Mouse (Mus musculus) embryonic facial prominence, embryonic 11.5 days (tissue): ENCODE results near the gene Cd164. TPM values are rescaled to one million over a fixed set of nuclear protein-coding genes. Genes with fewer than 3 reads are reported as not detected.

Source experiments
- ATAC-seq: fragments of 200-750 bp; cut with Nextera tagmentation; replicated peaks from 2 replicates; pipeline ENCODE4 v1.8.0; 2017; ENCODE audit warnings: low read depth; ENCODE audit not compliant: insufficient number of reproducible peaks, low FRiP score, low TSS enrichment
- DNase-seq: peaks from one replicate; pipeline ENCODE4 v3.0.0-alpha.2; 2015; ENCODE audit warnings: low spot score
- H3K27ac ChIP-seq: fragments of 300-500 bp; sonication (generic); replicated peaks from 2 replicates; pipeline ENCODE4 v1.5.1; 2014; ENCODE audit warnings: mild to moderate bottlenecking, low read depth, low read length, control low read depth
- H3K27me3 ChIP-seq: fragments of 300-500 bp; sonication (generic); 2 replicates; pipeline ENCODE4 v1.6.1; 2014; ENCODE audit warnings: mild to moderate bottlenecking, low read length, moderate library complexity, mixed read lengths; ENCODE audit not compliant: control insufficient read depth, insufficient read depth
- H3K36me3 ChIP-seq: fragments of 300-500 bp; sonication (generic); replicated peaks from 2 replicates; pipeline ENCODE4 v1.6.1; 2014; ENCODE audit warnings: low read depth, mild to moderate bottlenecking, low read length, moderate library complexity, mixed read lengths; ENCODE audit not compliant: control insufficient read depth, insufficient read depth
- H3K4me1 ChIP-seq: fragments of 300-500 bp; sonication (generic); 2 replicates; pipeline ENCODE4 v1.6.1; 2014; ENCODE audit warnings: low read length, mixed read lengths; ENCODE audit not compliant: control insufficient read depth, insufficient read depth
- H3K4me2 ChIP-seq: fragments of 300-500 bp; sonication (generic); 2 replicates; pipeline ENCODE4 v1.6.1; 2014; ENCODE audit warnings: low read depth, mild to moderate bottlenecking, control low read depth, low read length, moderate library complexity
- H3K4me3 ChIP-seq: fragments of 300-500 bp; sonication (generic); 2 replicates; pipeline ENCODE4 v1.5.1; 2014; ENCODE audit warnings: low read depth, low read length, control low read depth
- H3K9ac ChIP-seq: fragments of 300-500 bp; sonication (generic); replicated peaks from 2 replicates; pipeline ENCODE4 v1.6.1; 2014; ENCODE audit warnings: mild to moderate bottlenecking, control low read depth, low read length
- H3K9me3 ChIP-seq: fragments of 300-500 bp; sonication (generic); replicated peaks from 2 replicates; pipeline ENCODE4 v1.6.1; 2016; ENCODE audit warnings: mild to moderate bottlenecking, low read length, inconsistent platforms, mixed read lengths; ENCODE audit not compliant: control insufficient read depth
- WGBS: fragments of 180-500 bp; shearing (Covaris S2); extraction: QIAGEN DNeasy Blood & Tissue Kit; methylation state at CpG from one replicate; pipeline ENCODE4 v1.1.7; 2014; 5-methylcytosine and 5-hydroxymethylcytosine counted together
- polyA plus RNA-seq: library from polyadenylated mRNA; unstranded; fragments of >200 nt; fragmentation: Nextera tagmentation; extraction: Ambion mirVana; gene quantifications from 2 replicates; pipeline ENCODE4 v1.2.1, GENCODE M21; 2014

The Cd164 gene
- polyA plus RNA-seq, 1 experiment from 2014 or later: 211 TPM

- Histone ChIP-seq H3K27me3 (no peaks in the 10 kb centered on the region), H3K9ac (no peak overlapping the region), H3K4me3 (no peak overlapping the region), H3K4me2 (no peak overlapping the region), H3K36me3 (no peaks in the 10 kb centered on the region), H3K27ac (no peak overlapping the region), H3K4me1 (no peaks in the 10 kb centered on the region), H3K9me3 (no peaks in the 10 kb centered on the region)
- ATAC-seq: no peak
- peak; percentile 43 for DNase-seq
- 33% methylated on average over 2 of the region's 2 CpGs for WGBS
Measured at GRCm38 (mm10) chr10:41509160-41509559, 10.1 kb upstream of the Cd164 start.

GRCm38 (mm10) chr10:41514301-41514700 lies 4.9 kb upstream of the Cd164 start:
- H3K4me2 ChIP-seq: no peak overlapping the region
- H3K9ac ChIP-seq: no peak overlapping the region
- ATAC-seq (no peak), DNase-seq (no peak)
- no peaks in the 10 kb centered on the region for H3K9me3 ChIP-seq
- no peaks in the 10 kb centered on the region for H3K36me3 ChIP-seq
- H3K4me3 ChIP-seq: no peak overlapping the region
- H3K27me3 ChIP-seq: no peaks in the 10 kb centered on the region
- H3K27ac ChIP-seq: no peak overlapping the region
- no peaks in the 10 kb centered on the region for H3K4me1 ChIP-seq
- 85% methylated on average over 4 of the region's 4 CpGs for WGBS

- Histone ChIP-seq H3K4me3 (no peak overlapping the region), H3K9ac (no peak overlapping the region), H3K4me2 (no peak overlapping the region), H3K9me3 (no peaks in the 10 kb centered on the region), H3K4me1 (no peaks in the 10 kb centered on the region), H3K27ac (no peak overlapping the region), H3K27me3 (no peaks in the 10 kb centered on the region), H3K36me3 (no peaks in the 10 kb centered on the region)
- DNase-seq (no peak), ATAC-seq (no peak)
Measured at GRCm38 (mm10) chr10:41514921-41515320, 4.3 kb upstream of the Cd164 start.

GRCm38 (mm10) chr10:41518508-41518980 lies 670 bp upstream of the Cd164 start:
- Histone ChIP-seq H3K9me3 (no peaks in the 10 kb centered on the region), H3K4me2 (peak overlapping the region; percentile 64), H3K36me3 (no peaks in the 10 kb centered on the region), H3K27ac (peak overlapping the region; percentile 92), H3K9ac (peak overlapping the region; percentile 92), H3K4me1 (no peaks in the 10 kb centered on the region; the same call in 1 of the 2 replicates), H3K4me3 (peak overlapping the region; percentile 95), H3K27me3 (no peaks in the 10 kb centered on the region)
- peak; percentile 73 for ATAC-seq
- WGBS: under 1% methylated on average over 23 of the region's 23 CpGs
- DNase-seq: peak; percentile 78

GRCm38 (mm10) chr10:41519640-41520409 lies 611 bp downstream of the Cd164 start:
- Histone ChIP-seq H3K27ac (peak overlapping the region; percentile 92), H3K36me3 (no peaks in the 10 kb centered on the region), H3K4me3 (peak overlapping the region; percentile 95), H3K4me1 (no peaks in the 10 kb centered on the region; the same call in 1 of the 2 replicates), H3K4me2 (peak overlapping the region; percentile 64), H3K9ac (peak overlapping the region; percentile 92), H3K9me3 (no peaks in the 10 kb centered on the region), H3K27me3 (no peaks in the 10 kb centered on the region)
- peak; percentile 54 for DNase-seq
- under 1% methylated on average over 65 of the region's 65 CpGs for WGBS
- peak; percentile 41 for ATAC-seq

- Histone ChIP-seq H3K27me3 (no peaks in the 10 kb centered on the region), H3K9me3 (no peaks in the 10 kb centered on the region), H3K4me3 (peak overlapping the region; percentile 95), H3K9ac (peak overlapping the region; percentile 92), H3K4me2 (peak overlapping the region; percentile 65), H3K36me3 (no peaks in the 10 kb centered on the region), H3K27ac (no peak overlapping the region), H3K4me1 (no peaks in the 10 kb centered on the region; the same call in 1 of the 2 replicates)
- WGBS: 9% methylated on average over 5 of the region's 5 CpGs
- ATAC-seq (no peak), DNase-seq (no peak)
Measured at GRCm38 (mm10) chr10:41520410-41520673, 1.1 kb downstream of the Cd164 start.

GRCm38 (mm10) chr10:41523386-41523785 lies 4.2 kb downstream of the Cd164 start:
- Histone ChIP-seq H3K9ac (no peak overlapping the region), H3K4me1 (no peaks in the 10 kb centered on the region; the same call in 1 of the 2 replicates), H3K27me3 (no peaks in the 10 kb centered on the region), H3K4me2 (no peak overlapping the region), H3K9me3 (no peaks in the 10 kb centered on the region), H3K36me3 (no peaks in the 10 kb centered on the region), H3K4me3 (no peak overlapping the region), H3K27ac (no peak overlapping the region)
- WGBS: 69% methylated on average over 3 of the region's 3 CpGs
- DNase-seq: no peak
- no peak for ATAC-seq

GRCm38 (mm10) chr10:41525696-41526095 lies 6.5 kb downstream of the Cd164 start:
- no peaks in the 10 kb centered on the region for H3K27me3 ChIP-seq
- no peaks in the 10 kb centered on the region for H3K9me3 ChIP-seq
- no peak overlapping the region for H3K4me3 ChIP-seq
- DNase-seq (no peak), ATAC-seq (no peak)
- no peaks in the 10 kb centered on the region; the same call in 1 of the 2 replicates for H3K4me1 ChIP-seq
- H3K27ac ChIP-seq: no peak overlapping the region
- no peak overlapping the region for H3K9ac ChIP-seq
- 73% methylated on average over 1 of the region's 1 CpGs for WGBS
- H3K36me3 ChIP-seq: no peaks in the 10 kb centered on the region
- H3K4me2 ChIP-seq: no peak overlapping the region
